Mouse (Mus musculus) embryonic facial prominence, embryonic 13.5 days (tissue): ENCODE measurements at regions not wholly inside any gene's neighbourhood (a gene's known extent, or its start where the extent isn't known, plus 50 kb on each side); places are given as distances from the start of the nearest gene placed in this dataset.

Experiments used
- ATAC-seq: fragments of 200-750 bp; cut with Nextera tagmentation; 2 replicates; pipeline ENCODE4 v1.8.0; 2017; ENCODE audit warnings: low read depth; ENCODE audit not compliant: insufficient number of reproducible peaks, insufficient read depth, low FRiP score, low TSS enrichment
- H3K27ac ChIP-seq: fragments of 300-500 bp; sonication (generic); 2 replicates; pipeline ENCODE4 v1.5.1; 2015; ENCODE audit warnings: moderate library complexity, mild to moderate bottlenecking, inconsistent platforms
- H3K27me3 ChIP-seq: fragments of 300-500 bp; sonication (generic); 2 replicates; pipeline ENCODE4 v1.6.1; 2015; ENCODE audit warnings: mild to moderate bottlenecking, inconsistent platforms
- H3K36me3 ChIP-seq: fragments of 300-500 bp; sonication (generic); 2 replicates; pipeline ENCODE4 v1.6.1; 2015; ENCODE audit warnings: mild to moderate bottlenecking, inconsistent platforms
- H3K4me1 ChIP-seq: fragments of 300-500 bp; sonication (generic); 2 replicates; pipeline ENCODE4 v1.6.1; 2015; ENCODE audit warnings: inconsistent platforms
- H3K4me2 ChIP-seq: fragments of 300-500 bp; sonication (generic); 2 replicates; pipeline ENCODE4 v1.6.1; 2015; ENCODE audit warnings: moderate library complexity, mild to moderate bottlenecking, inconsistent platforms
- H3K4me3 ChIP-seq: fragments of 300-500 bp; sonication (generic); 2 replicates; pipeline ENCODE4 v1.5.1; 2015; ENCODE audit warnings: mild to moderate bottlenecking, inconsistent platforms
- H3K9ac ChIP-seq: fragments of 300-500 bp; sonication (generic); 2 replicates; pipeline ENCODE4 v1.6.1; 2015; ENCODE audit warnings: mild to moderate bottlenecking, inconsistent platforms
- H3K9me3 ChIP-seq: fragments of 300-500 bp; sonication (generic); 2 replicates; pipeline ENCODE4 v1.6.1; 2016; ENCODE audit warnings: inconsistent platforms
- WGBS: fragments of 180-500 bp; shearing (Covaris S2); methylation state at CpG from one replicate; pipeline ENCODE4 v1.1.7; 2015; ENCODE audit warnings: mixed read lengths; 5-methylcytosine and 5-hydroxymethylcytosine counted together

- WGBS: 89% methylated on average over 4 of the region's 4 CpGs
- H3K4me3 ChIP-seq: no peak overlapping the region
- H3K9ac ChIP-seq: no peak overlapping the region
- ATAC-seq: no peak
- H3K27me3 ChIP-seq: peaks cover 3% of the 10 kb centered on the region; the same call in 1 of the 2 replicates
- H3K9me3 ChIP-seq: no peaks in the 10 kb centered on the region
- H3K4me1 ChIP-seq: peaks cover 5% of the 10 kb centered on the region
- H3K4me2 ChIP-seq: no peak overlapping the region
- no peaks in the 10 kb centered on the region for H3K36me3 ChIP-seq
- no peak overlapping the region for H3K27ac ChIP-seq
Measured at GRCm38 (mm10) chr11:90088473-90088872, 58.3 kb downstream of the Tmem100 start.

- H3K36me3 ChIP-seq: no peaks in the 10 kb centered on the region
- H3K27ac ChIP-seq: no peak overlapping the region
- H3K4me2 ChIP-seq: no peak overlapping the region
- no peaks in the 10 kb centered on the region for H3K27me3 ChIP-seq
- WGBS: 88% methylated on average over 7 of the region's 7 CpGs
- no peaks in the 10 kb centered on the region for H3K9me3 ChIP-seq
- peaks cover 11% of the 10 kb centered on the region for H3K4me1 ChIP-seq
- ATAC-seq: no peak
- no peak overlapping the region for H3K9ac ChIP-seq
- no peak overlapping the region for H3K4me3 ChIP-seq
Measured at GRCm38 (mm10) chr11:90094052-90094451, 63.9 kb downstream of the Tmem100 start.

DNA sequence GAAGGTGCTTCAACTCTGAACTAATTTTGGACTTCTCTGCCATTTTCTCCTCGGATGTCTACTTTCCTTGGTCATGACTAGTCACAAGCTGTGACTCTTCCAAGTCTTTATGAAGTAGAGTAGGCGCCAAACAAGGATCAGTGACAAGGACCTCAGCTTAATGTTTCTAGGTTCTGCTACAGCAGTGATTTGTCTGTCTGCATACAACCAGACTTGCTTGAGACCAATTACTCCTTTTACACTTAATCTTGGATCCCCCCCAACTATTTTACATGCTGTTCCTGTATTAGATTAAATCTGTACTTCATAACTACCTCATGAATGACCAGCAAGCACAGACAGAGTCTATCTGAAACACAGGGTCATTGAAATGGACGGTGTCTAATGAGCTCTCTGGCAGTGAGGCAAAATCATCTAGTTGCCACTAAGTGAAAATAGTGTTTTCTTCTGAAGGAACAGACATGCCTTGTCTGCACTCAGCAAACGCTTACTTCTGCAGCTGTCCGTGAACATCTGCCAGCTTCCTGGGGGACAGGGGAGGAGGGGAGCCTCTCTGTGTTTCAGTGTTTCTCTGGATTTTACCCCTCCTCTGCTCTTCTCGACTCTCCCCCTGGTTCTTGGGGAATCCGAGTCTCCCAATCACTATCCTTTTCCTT is 64.7 kb downstream of the Tmem100 start:
- no peaks in the 10 kb centered on the region for H3K36me3 ChIP-seq
- H3K4me2 ChIP-seq: no peak overlapping the region
- no peak for ATAC-seq
- no peaks in the 10 kb centered on the region for H3K9me3 ChIP-seq
- peaks cover 18% of the 10 kb centered on the region for H3K4me1 ChIP-seq
- 62% methylated on average over 7 of the region's 7 CpGs for WGBS
- no peaks in the 10 kb centered on the region for H3K27me3 ChIP-seq
- H3K27ac ChIP-seq: no peak overlapping the region
- H3K4me3 ChIP-seq: no peak overlapping the region
- H3K9ac ChIP-seq: no peak overlapping the region

DNA sequence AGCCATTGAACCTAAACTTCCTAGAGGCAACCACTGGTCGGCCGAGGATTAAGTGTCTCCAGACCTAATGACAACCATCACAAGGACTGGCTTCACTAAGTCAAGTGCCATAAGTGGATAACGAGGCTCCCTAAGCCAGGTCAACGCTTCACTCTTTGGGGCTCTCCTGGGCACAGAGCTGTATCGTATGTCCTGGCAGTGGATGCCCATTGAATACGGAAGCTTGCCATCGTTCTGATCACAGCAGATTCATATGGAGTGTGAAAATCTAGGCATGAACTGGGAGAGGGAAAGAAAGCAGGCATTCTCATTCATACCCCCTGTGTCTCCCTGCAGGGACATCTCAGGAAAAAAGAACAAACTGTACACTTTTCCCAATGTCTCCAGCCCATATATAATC is 68.3 kb downstream of the Tmem100 start:
- H3K4me1 ChIP-seq: peaks cover 23% of the 10 kb centered on the region
- H3K27me3 ChIP-seq: no peaks in the 10 kb centered on the region
- no peak overlapping the region for H3K4me2 ChIP-seq
- H3K9me3 ChIP-seq: no peaks in the 10 kb centered on the region
- no peak overlapping the region for H3K9ac ChIP-seq
- no peaks in the 10 kb centered on the region for H3K36me3 ChIP-seq
- WGBS: 51% methylated on average over 7 of the region's 7 CpGs
- H3K27ac ChIP-seq: no peak overlapping the region
- no peak for ATAC-seq
- no peak overlapping the region for H3K4me3 ChIP-seq

DNA sequence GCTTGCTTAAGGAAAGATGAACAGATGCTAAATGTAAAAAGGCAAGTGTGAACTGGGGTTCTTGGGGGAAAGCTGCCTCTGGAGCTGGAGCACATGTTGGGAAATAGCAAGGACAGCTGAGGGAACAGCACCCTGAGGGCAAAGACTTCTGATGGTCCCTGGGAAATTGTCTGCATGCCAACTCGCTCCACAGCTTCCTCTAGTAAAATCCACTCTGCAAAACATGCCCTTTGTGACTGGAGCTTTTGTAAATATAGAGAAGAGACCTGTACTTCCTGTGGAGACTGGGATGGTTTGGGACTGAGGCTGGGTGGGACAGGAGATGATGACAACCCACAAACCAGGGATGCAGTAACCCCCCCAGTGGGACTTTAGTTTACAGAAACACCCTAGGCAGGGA is 69.0 kb downstream of the Tmem100 start:
- Histone ChIP-seq H3K36me3 (no peaks in the 10 kb centered on the region), H3K27ac (no peak overlapping the region), H3K4me1 (peaks cover 23% of the 10 kb centered on the region), H3K9me3 (no peaks in the 10 kb centered on the region), H3K27me3 (no peaks in the 10 kb centered on the region), H3K4me3 (no peak overlapping the region), H3K9ac (no peak overlapping the region), H3K4me2 (no peak overlapping the region)
- whole genome bisulfite sequencing: 24% methylated on average over 1 of the region's 1 CpGs
- ATAC-seq: no peak

GRCm38 (mm10) chr11:90100161-90100560 is 70.0 kb downstream of the Tmem100 start:
- no peak for ATAC-seq
- peaks cover 19% of the 10 kb centered on the region for H3K4me1 ChIP-seq
- no peak overlapping the region for H3K27ac ChIP-seq
- H3K4me2 ChIP-seq: no peak overlapping the region
- no peak overlapping the region for H3K4me3 ChIP-seq
- no peaks in the 10 kb centered on the region for H3K36me3 ChIP-seq
- H3K9ac ChIP-seq: no peak overlapping the region
- H3K9me3 ChIP-seq: no peaks in the 10 kb centered on the region
- H3K27me3 ChIP-seq: no peaks in the 10 kb centered on the region
- 71% methylated on average over 2 of the region's 2 CpGs for WGBS

GRCm38 (mm10) chr11:90101284-90101683 is 71.1 kb downstream of the Tmem100 start:
- Histone ChIP-seq H3K36me3 (no peaks in the 10 kb centered on the region), H3K9me3 (no peaks in the 10 kb centered on the region), H3K4me2 (no peak overlapping the region), H3K4me3 (no peak overlapping the region), H3K9ac (no peak overlapping the region), H3K4me1 (peaks cover 23% of the 10 kb centered on the region), H3K27me3 (no peaks in the 10 kb centered on the region), H3K27ac (no peak overlapping the region)
- WGBS: 39% methylated on average over 8 of the region's 8 CpGs
- ATAC-seq: no peak

DNA sequence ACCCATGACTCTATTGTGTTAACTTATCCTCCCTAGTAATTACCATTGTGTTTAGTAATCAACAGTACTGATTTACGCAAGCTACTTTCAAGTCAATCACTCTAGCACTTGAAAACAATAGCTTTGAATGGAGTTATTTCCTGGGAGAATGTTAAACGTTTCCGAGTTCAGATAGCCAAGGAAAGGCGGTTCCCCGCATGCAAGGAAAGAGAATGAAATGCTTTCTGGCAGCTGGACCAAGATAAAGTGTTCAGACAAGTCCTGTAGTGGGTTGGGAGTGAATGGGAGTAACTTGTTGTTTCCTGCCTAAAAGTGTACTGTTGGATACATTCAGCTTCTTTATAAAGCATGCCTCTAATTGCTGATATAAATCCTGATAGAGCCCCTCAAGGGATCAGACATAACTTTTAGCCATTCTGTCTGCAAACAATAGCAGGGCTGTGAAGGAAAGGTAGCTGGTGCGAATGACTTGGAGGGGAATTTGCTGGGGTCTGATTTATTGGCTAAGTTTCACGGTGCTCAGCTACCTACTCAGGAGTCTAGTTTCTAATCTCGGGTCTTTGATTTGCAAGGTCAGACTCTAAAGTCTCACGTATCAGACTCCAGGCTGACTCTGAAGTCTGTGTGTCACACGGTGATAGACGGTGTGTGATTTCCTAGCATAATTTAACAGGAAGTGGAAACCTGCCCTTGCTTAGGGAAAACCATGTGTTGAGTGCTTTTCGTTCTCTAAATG is 76.1 kb downstream of the Tmem100 start:
- H3K4me3 ChIP-seq: no peak overlapping the region
- no peak overlapping the region for H3K4me2 ChIP-seq
- no peak for ATAC-seq
- 36% methylated on average over 12 of the region's 12 CpGs for WGBS
- H3K9ac ChIP-seq: no peak overlapping the region
- H3K4me1 ChIP-seq: peaks cover 6% of the 10 kb centered on the region; the same call in 1 of the 2 replicates
- peak overlapping the region; percentile 40; the same call in 1 of the 2 replicates for H3K27ac ChIP-seq
- no peaks in the 10 kb centered on the region for H3K9me3 ChIP-seq
- no peaks in the 10 kb centered on the region for H3K27me3 ChIP-seq
- H3K36me3 ChIP-seq: no peaks in the 10 kb centered on the region

GRCm38 (mm10) chr11:90109681-90110111 is 77.8 kb upstream of the Gm45716 start:
- no peaks in the 10 kb centered on the region for H3K36me3 ChIP-seq
- H3K9ac ChIP-seq: no peak overlapping the region
- no peak overlapping the region for H3K27ac ChIP-seq
- WGBS: 18% methylated on average over 2 of the region's 2 CpGs
- peaks cover 6% of the 10 kb centered on the region; the same call in 1 of the 2 replicates for H3K4me1 ChIP-seq
- H3K4me2 ChIP-seq: no peak overlapping the region
- H3K4me3 ChIP-seq: no peak overlapping the region
- no peak for ATAC-seq
- H3K9me3 ChIP-seq: no peaks in the 10 kb centered on the region
- no peaks in the 10 kb centered on the region for H3K27me3 ChIP-seq

- no peak overlapping the region for H3K27ac ChIP-seq
- H3K9me3 ChIP-seq: no peaks in the 10 kb centered on the region
- H3K36me3 ChIP-seq: no peaks in the 10 kb centered on the region
- H3K9ac ChIP-seq: no peak overlapping the region
- WGBS: 72% methylated on average over 3 of the region's 3 CpGs
- H3K27me3 ChIP-seq: no peaks in the 10 kb centered on the region
- ATAC-seq: no peak
- peaks cover 6% of the 10 kb centered on the region; the same call in 1 of the 2 replicates for H3K4me1 ChIP-seq
- no peak overlapping the region for H3K4me3 ChIP-seq
- no peak overlapping the region for H3K4me2 ChIP-seq
Measured at GRCm38 (mm10) chr11:90110170-90110569, 77.3 kb upstream of the Gm45716 start.

DNA sequence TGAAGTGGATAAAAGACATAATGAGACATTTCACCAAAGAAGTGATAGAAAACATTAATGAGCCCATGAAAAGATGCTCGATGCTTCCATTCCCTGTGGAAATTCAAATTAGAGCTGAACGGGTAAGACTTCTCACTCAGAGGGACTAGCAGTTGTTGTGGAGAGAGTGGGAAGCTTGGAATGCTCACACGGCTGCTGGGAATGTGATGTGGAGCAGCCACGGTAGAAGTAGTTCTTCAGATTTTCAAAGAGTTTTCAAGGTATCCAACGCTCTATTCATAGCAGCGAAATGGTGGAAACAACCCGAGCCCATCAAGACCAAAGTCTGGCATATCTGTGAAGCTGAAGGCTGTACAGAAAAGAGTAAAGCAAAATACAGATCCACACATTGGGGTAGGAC is 75.3 kb upstream of the Gm45716 start:
- no peaks in the 10 kb centered on the region for H3K36me3 ChIP-seq

More for the DNA sequence above, 75.3 kb upstream of the Gm45716 start:
- no peak overlapping the region for H3K4me3 ChIP-seq
- WGBS: 85% methylated on average over 7 of the region's 7 CpGs
- no peaks in the 10 kb centered on the region for H3K9me3 ChIP-seq
- no peaks in the 10 kb centered on the region for H3K27me3 ChIP-seq
- no peak for ATAC-seq
- H3K4me1 ChIP-seq: peaks cover 7% of the 10 kb centered on the region
- H3K9ac ChIP-seq: no peak overlapping the region
- H3K4me2 ChIP-seq: no peak overlapping the region
- no peak overlapping the region for H3K27ac ChIP-seq
